Mouse (Mus musculus): ENCODE measurements around the gene Gmeb2.

DNA sequence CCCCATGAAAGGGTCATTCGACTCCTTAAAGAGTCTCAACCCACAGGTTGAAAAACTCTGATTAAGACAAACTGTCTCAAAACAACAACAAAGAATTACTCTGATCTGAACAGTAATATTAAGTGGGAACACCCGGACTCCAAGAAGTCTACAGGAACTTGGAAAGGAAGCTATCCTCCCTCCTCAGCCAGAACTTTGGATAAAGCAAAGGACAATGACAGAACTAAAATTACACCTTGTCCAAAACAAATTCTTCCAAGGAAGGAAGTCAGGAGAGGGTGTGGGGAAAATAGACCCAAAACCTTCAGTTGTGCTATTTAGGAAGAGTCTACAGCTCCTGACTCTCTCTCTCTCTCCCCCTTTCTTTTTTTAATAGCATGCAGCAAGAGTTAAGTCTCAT, 15.7 kb downstream of the Gmeb2 start:
- TF ChIP-seq POLR2A (IDR thresholded peaks at IDR 0.05; ENCODE audit: borderline replicate concordance, control insufficient read depth, low read depth, low read length) (no peak), CTCF (IDR thresholded peaks at IDR 0.05; ENCODE audit: control insufficient read depth, insufficient read depth, low read length) (no peak)
